Mouse (Mus musculus): ENCODE measurements around the gene Ubl4b. TPM values are rescaled to one million over a fixed set of nuclear protein-coding genes. Genes with fewer than 3 reads are reported as not detected.

The Ubl4b gene
- total RNA-seq, 2 experiments from 2014 or later, result not detected

- DNase-seq (ENCODE audit: low spot score in 2 of 2), result no peak
Observed at GRCm38 (mm10) chr3:107524547-107524946, 30.3 kb downstream of the Ubl4b start.

GRCm38 (mm10) chr3:107520931-107521330 is 33.9 kb downstream of the Ubl4b start:
- no peak for DNase-seq (ENCODE audit: low spot score in 2 of 2)

GRCm38 (mm10) chr3:107517631-107518108 is 37.2 kb downstream of the Ubl4b start, which contains the start of gene Slc6a17:
Slc6a17 (minus strand) TSS chr3:107518018.
- DNase-seq (ENCODE audit: low spot score in 2 of 2), result peak; percentile 65 to 69

GRCm38 (mm10) chr3:107516776-107517630 is 37.9 kb downstream of the Ubl4b start:
- no peak for DNase-seq (ENCODE audit: low spot score in 2 of 2)

GRCm38 (mm10) chr3:107515989-107516388 is 38.9 kb downstream of the Ubl4b start:
- DNase-seq (ENCODE audit: low spot score in 2 of 2), result no peak

GRCm38 (mm10) chr3:107511416-107511815 is 43.5 kb downstream of the Ubl4b start:
- no peak for DNase-seq (ENCODE audit: low spot score in 2 of 2)

- DNase-seq (ENCODE audit: low spot score in 2 of 2), result no peak
Observed at GRCm38 (mm10) chr3:107508696-107509095, 46.2 kb downstream of the Ubl4b start.

GRCm38 (mm10) chr3:107507966-107508365 is 46.9 kb downstream of the Ubl4b start:
- no peak for DNase-seq (ENCODE audit: low spot score in 2 of 2)

GRCm38 (mm10) chr3:107506531-107506930 is 48.3 kb downstream of the Ubl4b start:
- no peak for DNase-seq (ENCODE audit: low spot score in 2 of 2)

GRCm38 (mm10) chr3:107505464-107506367 is 49.2 kb downstream of the Ubl4b start:
- DNase-seq (ENCODE audit: low spot score in 2 of 2), result no peak

GRCm38 (mm10) chr3:107504542-107504941 is 50.3 kb downstream of the Ubl4b start:
- no peak for DNase-seq (ENCODE audit: low spot score in 2 of 2)

- DNase-seq (ENCODE audit: low spot score in 2 of 2), result no peak
Observed at GRCm38 (mm10) chr3:107503716-107504115, 51.2 kb downstream of the Ubl4b start.

Other genes starting within 250 kb of the Ubl4b start
- gene Rbm15, start 221.4 kb downstream of the Ubl4b start, total RNA-seq (2021), result 10 to 100 TPM; 35.4 to 42.5 TPM
- gene Kcnc4, start 95.5 kb downstream of the Ubl4b start, total RNA-seq (2021), result 10 to 100 TPM in 1 of 2 experiments, 1 to 10 TPM in 1; 9.4 to 12.9 TPM
- gene Slc6a17, start 37.1 kb downstream of the Ubl4b start, total RNA-seq (2021), result 10 to 100 TPM in 1 of 2 experiments, 1 to 10 TPM in 1; 6.4 to 14.9 TPM
- gene Alx3, start 40.0 kb upstream of the Ubl4b start, total RNA-seq (2021), result not detected
- not detected for gene Gm10961, start 76.2 kb upstream of the Ubl4b start, total RNA-seq (2021)
- 10 to 100 TPM; 28.2 to 34.6 TPM for gene Strip1, start 76.6 kb upstream of the Ubl4b start, total RNA-seq (2021)
- gene Ahcyl1, start 141.5 kb upstream of the Ubl4b start, total RNA-seq (2021), result 100 to 1,000 TPM; 252 to 308 TPM
- 10 to 100 TPM; 13.2 to 34.7 TPM for gene Csf1, start 205.4 kb upstream of the Ubl4b start, total RNA-seq (2021)

All from adrenal gland, adult 18-20 months (tissue).